Mouse (Mus musculus): ENCODE measurements around the gene Amotl1.
"Not testable (repeated sequence)": the region's sequence is repeated elsewhere in the genome, so short reads cannot be mapped to it uniquely, and the experiment has no call there.

Amotl1 gene

DNA sequence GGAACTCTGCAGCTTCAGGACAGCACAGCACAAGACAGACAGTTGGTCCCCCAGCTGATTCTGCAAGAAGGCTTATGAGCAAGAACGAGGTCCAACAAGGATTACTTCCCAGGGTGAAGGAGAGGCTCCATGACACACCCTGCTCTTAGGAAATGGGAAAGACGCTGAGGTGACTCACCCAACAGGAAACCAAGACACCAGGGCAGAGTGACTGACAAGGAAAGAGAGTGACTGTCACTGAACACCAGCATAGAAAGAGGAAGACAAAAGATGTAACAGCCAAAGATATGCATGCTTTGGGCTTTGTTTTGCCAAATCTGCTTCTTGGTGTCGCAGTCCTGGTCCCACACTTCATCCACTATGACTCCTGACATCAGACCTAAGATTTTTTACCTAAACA is 40.5 kb downstream of the Amotl1 start:
- in situ Hi-C loops (cut with MboI, MseI), result no loop called here

DNA sequence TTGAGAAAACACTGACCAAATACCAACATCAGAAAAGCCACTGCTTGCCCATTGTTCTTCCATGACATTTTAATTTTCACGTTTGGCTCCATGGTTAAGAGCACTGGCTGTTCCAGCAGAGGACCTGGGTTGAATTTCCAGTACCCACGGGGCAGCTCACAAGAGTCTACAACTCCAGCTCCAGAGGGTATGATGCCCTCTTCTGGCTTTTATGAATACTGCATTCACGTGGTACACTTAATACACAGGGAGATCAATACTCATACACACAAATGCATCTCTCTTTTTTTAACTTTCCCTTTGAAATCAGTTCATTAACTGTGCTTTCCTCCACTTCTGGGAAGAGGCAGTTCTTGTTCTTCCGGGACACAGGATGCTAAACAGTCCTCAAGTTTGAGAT is 41.4 kb downstream of the Amotl1 start:
- in situ Hi-C loops (cut with MboI, MseI), result no loop called here

DNA sequence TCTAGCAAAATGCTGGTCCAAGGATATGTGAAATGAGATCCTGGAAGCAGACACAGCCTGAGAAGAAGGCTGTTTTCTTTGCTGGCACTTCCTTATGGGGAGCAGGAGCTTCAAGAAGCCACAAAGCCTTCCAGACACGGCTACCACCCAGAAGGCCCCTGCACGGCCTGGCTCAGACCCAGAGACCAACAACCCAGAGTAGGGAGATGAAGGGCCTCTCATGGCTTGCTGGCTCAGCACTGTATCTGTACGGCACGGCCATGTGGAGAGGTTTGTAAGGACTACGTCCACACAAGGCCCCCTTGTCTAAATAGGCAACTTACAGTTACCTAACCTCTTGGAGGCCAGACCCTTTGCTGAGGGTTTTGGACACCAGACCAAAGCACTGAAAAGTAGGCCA is 45.1 kb downstream of the Amotl1 start:
- in situ Hi-C loops (cut with MboI, MseI), result no loop called here

DNA sequence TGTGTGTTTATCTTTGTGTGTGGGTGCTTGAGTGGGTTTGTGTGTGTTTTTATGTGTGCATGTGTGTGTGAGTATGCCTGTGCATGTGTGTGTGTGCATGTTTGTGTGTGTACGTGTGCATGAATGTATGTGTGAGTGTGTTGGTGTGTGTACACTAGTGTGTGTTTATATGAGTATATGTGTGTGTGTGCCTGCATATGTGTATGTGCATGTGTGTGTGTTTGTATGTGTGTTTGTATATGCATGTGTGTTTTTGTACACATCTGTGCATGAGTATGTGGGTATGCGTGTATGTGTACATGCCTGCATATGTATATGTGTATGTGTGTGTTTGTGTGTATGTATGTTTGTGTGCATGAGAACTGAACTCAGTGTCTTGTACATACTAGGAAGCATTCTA is 46.7 kb downstream of the Amotl1 start:
- in situ Hi-C loops (cut with MboI, MseI), result no loop called here

DNA sequence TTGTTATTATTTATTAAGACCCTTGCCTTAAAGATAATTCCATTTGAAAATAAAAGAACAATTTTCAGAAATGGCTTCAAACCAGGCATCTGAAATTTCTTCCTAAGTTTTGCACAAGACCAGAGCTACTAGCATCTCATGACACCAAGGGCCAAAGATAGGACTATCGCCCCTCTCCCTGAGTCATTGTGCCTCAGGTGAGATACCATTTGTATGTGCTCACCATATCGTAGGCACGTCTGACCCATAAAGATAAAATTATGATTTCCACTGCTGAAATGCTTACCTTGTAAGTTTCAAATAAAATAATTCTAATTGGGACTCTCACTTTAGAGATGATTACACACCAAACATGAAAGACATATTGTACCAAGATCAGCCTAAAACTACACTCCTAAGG is 47.4 kb downstream of the Amotl1 start:
- in situ Hi-C loops (cut with MboI, MseI), result no loop called here

DNA sequence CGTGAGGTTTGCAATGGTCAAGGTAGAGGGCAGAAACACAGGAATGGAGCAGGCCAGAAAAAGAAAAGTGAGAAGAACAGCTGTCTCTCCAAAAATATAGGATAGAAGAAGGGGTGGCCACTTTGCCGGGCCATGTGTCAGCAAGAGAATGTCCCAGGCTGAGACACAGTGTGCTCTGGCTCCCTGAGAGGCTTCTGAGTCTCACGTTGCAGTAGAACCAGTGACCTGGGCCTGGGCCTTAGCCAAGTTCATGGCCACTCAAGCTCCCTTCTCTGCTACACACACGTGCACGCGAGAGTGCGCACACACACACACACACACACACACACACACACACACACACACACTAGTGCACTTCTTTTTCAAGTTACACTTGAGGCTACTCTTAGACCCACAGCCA is 48.0 kb downstream of the Amotl1 start:
- in situ Hi-C loops (cut with MboI, MseI), result no loop called here

DNA sequence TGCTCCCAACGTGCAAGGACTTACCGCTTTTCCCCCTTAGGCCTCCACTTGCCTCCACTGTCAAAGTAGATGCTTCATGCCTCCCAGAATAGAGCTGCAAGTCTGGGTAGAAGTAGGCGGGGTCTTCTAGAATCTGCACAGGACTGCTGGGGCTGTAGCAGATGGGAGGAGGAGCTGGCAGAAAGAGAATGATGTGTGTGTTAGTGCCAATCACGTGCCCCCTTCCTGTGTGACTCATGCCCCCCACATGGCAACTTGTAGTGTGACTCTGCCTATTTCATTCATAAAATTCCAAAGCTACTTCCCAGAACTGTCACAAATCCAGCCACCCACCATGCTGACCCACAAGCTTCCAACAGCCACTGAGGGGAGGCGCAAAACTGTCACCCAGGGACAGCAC is 48.4 kb downstream of the Amotl1 start:
- in situ Hi-C loops (cut with MboI, MseI), result no loop called here

DNA sequence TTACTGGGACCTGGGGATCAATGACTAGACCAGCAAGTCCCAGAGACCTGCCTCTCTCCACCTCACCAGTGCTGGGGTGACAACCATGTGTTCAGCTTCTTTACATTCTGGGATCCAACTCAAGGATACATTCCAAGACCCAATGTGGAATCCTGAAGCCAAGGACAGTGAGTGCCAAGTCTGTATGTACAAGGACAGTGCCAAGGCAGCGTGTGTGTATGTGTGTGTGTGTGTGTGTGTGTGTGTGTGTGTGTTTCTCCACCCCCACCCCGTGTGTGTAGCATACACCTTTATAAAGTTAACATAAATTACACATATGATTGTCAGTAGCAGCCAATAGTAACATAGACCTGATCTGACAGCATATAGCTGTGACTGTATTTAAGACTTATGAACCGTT is 49.0 kb downstream of the Amotl1 start:
- in situ Hi-C loops (cut with MboI, MseI), result no loop called here

DNA sequence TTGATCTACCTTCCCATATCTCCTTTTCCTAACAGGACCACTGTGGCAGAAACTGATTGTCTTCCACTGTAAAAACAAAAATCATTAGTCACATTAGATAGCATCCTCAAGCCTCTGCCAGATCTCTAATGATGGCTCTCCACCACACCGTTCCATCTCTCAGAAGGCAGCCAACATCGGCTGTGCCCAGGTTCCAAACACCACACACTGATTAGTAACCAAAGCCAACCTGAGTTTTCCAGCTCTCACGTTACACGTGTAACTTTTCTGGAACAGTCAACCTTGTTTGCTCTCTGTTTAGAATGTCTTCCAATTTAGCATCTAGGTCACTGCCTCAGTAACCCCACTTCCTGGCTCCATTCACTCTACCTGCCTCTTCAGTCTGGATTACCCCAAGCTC is 51.0 kb downstream of the Amotl1 start:
- in situ Hi-C loops (cut with MboI, MseI), result no loop called here

DNA sequence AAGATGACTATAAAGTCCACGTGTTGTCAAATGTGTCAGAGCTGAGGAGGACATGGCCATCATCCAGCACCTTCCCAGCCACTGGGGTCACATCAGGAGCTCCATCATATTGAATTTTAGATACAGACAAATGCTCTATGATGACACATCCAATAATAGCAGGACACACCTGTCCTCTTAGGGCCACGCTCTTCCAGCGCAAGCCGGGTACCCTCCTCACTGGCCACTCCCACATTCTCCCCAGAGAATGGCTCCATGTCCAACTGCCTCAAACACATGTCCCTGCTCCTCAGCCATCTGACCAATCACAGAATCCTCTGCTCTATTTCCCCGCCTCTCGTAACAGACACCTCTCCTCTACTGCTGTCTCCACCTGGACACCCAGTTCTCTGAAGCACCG is 54.2 kb downstream of the Amotl1 start:
- in situ Hi-C loops (cut with MboI, MseI), result no loop called here

DNA sequence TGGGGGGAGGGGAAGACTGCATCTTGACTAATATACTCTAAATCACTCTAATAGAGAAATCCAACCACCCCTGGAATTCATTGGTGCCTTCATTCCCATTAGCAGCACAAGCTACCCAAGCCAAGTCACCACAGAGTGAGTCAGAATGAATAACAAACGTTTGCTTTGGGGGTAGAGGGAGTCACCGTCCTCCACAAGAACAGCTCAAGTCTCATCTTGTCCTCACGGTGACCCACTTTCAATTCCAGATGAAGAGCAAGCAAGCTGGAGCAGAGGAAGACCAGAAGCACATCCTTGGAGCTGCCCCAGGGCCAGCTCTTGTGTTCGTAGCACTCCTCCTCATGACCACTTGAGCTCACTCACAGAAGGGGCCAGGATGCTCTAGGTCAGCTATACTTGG is 56.2 kb downstream of the Amotl1 start:
- in situ Hi-C loops (cut with MboI, MseI), result no loop called here

DNA sequence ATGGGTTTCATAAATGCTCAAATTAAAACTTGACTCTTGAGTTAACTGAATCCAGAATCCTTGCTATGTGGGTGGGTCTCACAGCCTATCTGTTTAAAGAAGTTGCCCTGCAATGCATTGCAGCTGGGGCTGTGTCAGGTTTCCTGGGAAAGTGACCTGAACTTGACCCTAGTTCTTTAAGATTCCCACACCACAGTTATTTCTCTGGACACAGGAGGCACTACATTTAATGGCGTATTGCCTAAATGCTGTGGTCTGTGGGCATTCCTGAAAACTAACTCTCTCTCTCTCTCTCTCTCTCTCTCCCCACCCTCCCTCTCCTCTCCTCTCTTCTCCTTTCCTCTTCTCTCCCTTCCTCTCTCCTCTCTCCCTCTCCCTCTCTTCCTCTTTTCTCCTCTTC is 59.2 kb downstream of the Amotl1 start:
- in situ Hi-C loops (cut with MboI, MseI), result no loop called here

DNA sequence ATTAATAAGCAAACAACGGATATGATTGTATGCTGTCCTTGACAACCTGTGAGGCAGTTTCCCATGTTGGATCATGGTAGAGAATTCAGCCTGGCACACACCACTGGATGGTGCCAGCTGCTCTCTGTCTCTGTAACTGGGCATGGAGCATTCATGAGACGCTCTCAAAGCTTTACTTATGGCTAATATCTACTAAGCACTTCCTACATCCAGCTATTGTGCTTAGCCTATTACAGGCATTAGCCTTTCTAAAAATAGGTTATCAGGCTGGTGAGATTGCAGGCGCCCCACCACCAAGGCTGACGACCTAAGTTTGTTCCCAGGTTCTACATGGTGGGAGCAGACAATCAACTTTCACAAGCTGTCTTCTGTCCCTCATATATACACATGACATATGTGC is 65.9 kb downstream of the Amotl1 start:
- in situ Hi-C loops (cut with MboI, MseI), result no loop called here

DNA sequence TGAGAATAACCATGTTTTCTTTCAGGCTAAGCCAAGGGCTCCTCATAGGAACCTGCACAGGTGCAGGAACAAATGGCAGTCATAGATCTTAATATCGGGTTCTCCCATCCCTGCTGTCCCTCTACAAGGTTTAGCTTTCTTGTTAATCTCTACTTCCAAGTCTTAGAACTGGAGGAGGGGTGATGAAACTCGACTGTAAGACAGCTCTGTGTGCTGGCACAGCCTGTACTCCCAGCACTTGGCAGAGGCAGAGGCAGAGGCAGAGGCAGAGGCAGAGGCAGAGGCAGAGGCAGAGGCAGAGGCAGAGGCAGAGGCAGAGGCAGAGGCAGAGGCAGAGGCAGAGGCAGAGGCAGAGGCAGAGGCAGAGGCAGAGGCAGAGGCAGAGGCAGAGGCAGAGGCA is 68.5 kb downstream of the Amotl1 start:
- in situ Hi-C loops (cut with MboI, MseI), result not testable (repeated sequence)

DNA sequence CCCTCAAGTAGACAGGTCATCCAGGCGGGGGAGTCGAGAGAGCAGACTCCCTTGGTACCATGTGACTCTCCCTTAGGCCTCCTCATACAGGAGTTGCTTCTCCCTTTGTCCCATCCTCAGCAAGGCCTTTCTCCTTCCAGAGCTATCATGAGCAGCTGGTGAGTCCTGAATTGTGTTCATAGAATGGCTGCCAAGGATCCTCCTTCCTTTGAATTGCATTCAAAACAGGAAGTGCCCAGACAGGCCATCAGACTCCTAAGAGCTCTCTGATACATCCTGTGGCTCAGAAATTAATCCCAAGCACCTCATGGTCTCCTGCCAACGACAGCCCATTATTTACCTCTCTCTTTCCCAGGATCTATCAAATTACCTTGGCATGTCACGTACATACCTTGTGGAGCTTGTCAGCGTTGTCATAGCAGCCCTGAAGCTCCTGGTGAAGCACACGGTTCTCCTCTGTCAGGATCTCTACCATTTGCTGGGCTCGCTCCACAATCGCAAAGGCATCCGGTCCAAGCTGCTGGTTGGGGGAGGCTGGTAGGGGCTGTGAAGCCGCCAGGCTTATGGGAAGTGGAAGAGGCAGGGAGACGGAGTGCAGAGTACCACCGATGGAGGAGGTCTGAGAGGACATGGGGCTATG is 70.0 kb downstream of the Amotl1 start:
- in situ Hi-C loops (cut with MboI, MseI), result no loop called here

DNA sequence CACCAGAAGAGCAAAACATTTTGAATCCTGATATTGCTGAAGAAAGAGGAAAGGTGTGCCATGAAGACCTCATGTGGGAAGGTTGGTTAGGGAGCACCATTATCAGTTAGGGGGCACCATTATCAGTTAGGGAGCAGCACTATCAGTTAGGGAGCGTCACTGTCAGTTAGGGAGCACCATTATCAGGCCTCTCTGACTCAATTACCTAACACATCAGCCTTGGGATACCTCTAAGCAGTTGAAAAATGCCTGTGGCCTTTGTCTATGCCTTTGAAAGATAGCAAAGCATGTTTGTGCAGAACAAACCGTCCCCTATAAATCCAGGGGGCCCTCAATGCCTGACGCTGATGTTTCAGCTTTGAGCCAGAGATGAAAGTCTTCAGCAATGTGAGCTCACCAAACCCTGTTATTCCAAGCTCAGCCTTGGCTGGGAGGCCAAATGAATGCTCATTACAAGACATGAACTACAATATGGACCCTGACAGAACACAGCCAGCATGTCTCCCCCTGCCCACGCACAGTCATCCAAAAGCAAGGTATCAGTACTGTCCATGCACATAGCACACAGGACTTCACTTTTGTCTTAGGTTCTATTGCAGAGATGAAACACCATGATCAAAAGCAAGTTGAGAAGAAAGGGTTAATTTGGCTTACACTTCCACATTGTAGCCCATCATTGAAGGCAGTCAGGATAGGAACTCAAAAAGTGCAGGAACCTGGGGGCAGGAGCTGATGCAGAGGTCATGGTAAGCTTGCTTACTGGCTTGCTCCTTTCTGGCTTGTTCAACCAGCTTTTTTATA is 75.5 kb downstream of the Amotl1 start:
- in situ Hi-C loops (cut with MboI, MseI), result loop anchor here (5.0 kb wide), 1 partner anchor 403 kb away; no protein-coding TSS in a partner anchor

DNA sequence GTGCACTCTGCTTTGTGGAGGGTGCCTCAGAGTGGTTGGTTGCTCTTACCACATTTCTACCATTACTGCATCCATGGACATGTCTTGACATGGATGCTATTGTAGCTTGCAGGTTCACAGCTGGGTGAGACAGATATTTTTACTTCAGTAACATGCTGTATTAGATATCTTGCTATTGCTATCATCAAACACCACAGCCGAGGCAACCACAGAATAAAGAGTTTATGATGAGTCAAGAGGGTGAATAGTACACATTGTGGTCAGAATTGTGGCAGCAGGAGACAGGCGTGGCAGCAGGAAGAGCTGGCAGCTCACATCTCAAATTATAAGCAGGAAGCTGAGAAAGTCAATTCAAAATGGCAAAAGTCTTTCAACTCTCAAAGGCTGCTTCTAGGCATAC is 76.4 kb downstream of the Amotl1 start:
- in situ Hi-C loops (cut with MboI, MseI), result loop anchor here (5.0 kb wide), 1 partner anchor 404 kb away; no protein-coding TSS in a partner anchor

DNA sequence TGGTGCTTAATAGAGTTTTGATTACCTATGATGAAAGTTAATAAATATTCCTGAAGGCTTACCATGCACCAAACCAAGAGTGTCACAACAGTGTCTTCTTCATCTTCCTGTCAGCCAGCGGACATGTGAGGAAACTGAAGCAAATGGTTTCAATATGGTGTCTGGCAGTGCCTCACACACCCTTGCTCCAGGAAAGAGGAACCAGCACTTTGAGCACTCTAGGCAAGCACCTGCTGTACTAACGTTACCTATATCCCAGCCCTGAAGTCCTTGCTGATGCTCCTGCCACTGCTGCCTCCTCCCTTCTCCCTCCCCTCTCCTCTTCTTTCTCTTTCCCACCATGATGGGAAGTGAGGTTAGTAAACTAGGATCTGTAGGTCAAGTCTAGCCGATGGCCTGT is 80.4 kb downstream of the Amotl1 start:
- in situ Hi-C loops (cut with MboI, MseI), result no loop called here

DNA sequence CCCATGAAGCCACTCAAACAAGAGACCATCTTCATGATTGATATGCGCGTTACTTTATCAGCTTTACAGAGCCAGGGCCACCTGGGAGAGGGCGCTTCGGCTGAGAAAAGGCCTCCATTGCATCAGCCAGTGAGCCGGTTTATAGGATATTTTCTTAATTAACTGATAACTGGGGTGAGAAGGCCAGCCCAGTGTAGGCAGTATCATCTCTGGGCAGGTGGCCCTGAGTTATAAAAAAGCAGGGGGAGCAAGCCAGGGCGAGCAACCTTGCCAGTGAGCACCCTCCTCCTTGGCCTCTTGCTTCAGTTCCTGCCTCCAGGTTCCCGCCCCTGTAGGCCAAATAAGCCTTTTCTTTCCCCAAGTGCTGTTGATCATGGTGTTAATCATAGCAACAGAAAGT is 81.5 kb downstream of the Amotl1 start:
- in situ Hi-C loops (cut with MboI, MseI), result no loop called here

DNA sequence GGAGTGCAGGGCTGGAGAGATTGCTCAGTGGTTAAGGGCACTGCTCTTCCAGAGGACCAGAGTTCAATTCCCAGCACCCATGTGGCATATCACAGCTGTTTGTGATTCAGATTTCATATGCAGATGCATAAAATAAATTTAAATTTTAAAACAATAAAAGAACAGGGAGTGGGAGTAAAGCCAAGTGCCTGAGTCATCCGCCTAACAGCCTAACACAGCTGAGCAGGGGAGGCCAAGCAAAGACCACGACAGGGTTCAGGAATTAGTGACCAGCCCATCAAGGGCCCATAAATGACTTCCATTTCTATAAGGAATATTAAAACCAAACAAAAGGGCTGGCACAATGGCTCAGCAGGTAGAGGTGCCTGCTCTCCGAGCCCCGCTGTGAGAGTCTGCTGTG is 84.3 kb downstream of the Amotl1 start:
- in situ Hi-C loops (cut with MboI, MseI), result no loop called here

DNA sequence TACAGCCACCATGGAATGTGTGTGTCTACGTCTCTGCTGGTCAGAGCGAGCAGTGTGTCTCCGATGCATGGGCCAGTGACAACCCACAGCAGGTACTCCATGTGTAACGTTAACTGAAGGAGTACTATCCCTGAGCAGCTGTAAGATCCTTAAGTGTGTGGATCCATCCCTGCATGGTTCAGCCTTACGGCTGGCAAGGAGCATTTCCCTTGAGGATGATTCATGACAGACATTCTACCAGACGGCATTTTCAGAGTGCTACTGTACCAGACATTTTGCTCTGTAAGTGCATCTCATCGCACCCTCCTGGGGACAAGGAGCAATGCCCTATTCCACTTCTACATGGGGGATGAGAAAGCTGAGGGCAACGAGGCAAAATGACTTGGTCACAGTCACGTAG is 84.9 kb downstream of the Amotl1 start:
- in situ Hi-C loops (cut with MboI, MseI), result no loop called here

DNA sequence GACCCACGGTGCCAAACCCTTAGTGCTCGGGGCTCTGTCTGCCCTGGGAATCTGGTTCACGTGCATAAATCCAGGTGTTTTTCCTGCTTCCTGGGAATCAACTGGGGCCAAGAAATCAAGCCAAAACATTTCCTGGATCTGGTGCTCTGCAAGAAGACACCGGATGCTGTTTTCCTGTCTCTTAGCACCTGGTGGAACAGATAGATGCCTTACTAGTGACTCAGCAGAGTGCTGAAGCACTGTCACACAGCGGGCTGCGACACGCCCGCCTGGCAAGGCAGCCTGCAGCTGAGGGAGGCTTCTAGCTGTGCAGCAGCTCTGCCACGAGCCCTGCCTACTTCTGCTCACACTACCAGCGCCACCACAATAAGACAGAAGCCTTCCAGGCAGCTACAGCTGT is 85.4 kb downstream of the Amotl1 start:
- in situ Hi-C loops (cut with MboI, MseI), result no loop called here

DNA sequence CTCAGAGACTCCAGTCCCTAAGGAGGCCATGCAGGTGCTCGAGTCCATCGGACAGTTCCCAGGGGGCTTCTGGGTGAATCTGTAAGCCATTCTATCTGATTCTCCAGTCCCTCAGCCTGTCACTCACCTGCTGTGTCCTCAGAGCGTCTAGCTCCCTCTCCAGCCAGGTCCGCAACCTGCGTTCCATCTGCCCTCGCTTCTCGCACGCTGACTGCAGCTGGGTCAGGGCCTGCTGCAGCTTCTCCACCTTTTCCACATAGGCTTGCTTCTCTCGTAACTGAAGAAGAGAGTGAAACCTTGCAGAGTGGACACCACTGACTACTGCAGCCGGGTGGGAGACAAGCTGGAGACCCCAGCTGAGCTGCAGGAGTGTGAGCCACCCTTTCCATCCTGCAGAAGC is 86.5 kb downstream of the Amotl1 start:
- in situ Hi-C loops (cut with MboI, MseI), result no loop called here

DNA sequence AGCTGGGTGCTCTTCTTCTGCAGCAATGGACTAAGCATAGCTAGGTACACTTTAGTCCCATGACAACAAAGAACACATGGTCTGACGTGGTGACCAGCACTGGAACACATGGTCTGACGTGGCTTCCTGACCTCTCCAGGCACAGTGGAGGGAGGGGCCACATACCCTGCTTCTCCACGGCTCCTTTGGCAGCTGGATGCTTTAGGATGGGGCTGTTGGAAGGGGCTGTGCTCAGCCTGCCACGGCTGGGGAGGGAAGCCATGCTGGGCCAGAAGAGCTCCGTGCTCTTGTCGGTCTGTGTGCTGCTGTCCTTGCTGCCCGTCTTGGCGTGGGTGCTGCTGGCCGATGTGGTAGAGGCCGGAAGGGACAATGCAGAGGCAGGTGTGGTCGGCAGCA is 96.5 kb downstream of the Amotl1 start:
- in situ Hi-C loops (cut with MboI, MseI), result no loop called here
